Mouse (Mus musculus) neural tube, embryonic 15.5 days (tissue): ENCODE results near the gene Fam173a. TPM values are rescaled to one million over a fixed set of nuclear protein-coding genes. Genes with fewer than 3 reads are reported as not detected.

Experiments
- ATAC-seq: fragments of 200-750 bp; cut with Nextera tagmentation; 2 replicates; pipeline ENCODE4 v1.8.0; 2017; ENCODE audit warnings: mild to moderate bottlenecking, moderate TSS enrichment, moderate library complexity; ENCODE audit not compliant: low FRiP score
- H3K27ac ChIP-seq: fragments of 300-500 bp; sonication (generic); replicated peaks from 2 replicates; pipeline ENCODE4 v1.5.1; 2015; ENCODE audit warnings: mild to moderate bottlenecking, inconsistent platforms
- H3K27me3 ChIP-seq: fragments of 300-500 bp; sonication (generic); replicated peaks from 2 replicates; pipeline ENCODE4 v1.6.1; 2015; ENCODE audit warnings: inconsistent platforms
- H3K36me3 ChIP-seq: fragments of 300-500 bp; sonication (generic); 2 replicates; pipeline ENCODE4 v1.6.1; 2015; ENCODE audit warnings: inconsistent platforms
- H3K4me1 ChIP-seq: fragments of 300-500 bp; sonication (generic); 2 replicates; pipeline ENCODE4 v1.6.1; 2015; ENCODE audit warnings: inconsistent platforms
- H3K4me2 ChIP-seq: fragments of 300-500 bp; sonication (generic); 2 replicates; pipeline ENCODE4 v1.6.1; 2015; ENCODE audit warnings: inconsistent platforms, mild to moderate bottlenecking, moderate library complexity
- H3K4me3 ChIP-seq: fragments of 300-500 bp; sonication (generic); replicated peaks from 2 replicates; pipeline ENCODE4 v1.5.1; 2015; ENCODE audit warnings: mild to moderate bottlenecking, inconsistent platforms
- H3K9ac ChIP-seq: fragments of 300-500 bp; sonication (generic); replicated peaks from 2 replicates; pipeline ENCODE4 v1.6.1; 2015; ENCODE audit warnings: mild to moderate bottlenecking, inconsistent platforms
- H3K9me3 ChIP-seq: fragments of 300-500 bp; sonication (generic); replicated peaks from 2 replicates; pipeline ENCODE4 v1.6.1; 2016; ENCODE audit warnings: inconsistent platforms
- WGBS: fragments of 180-500 bp; shearing (Covaris S2); methylation state at CpG from one replicate; pipeline ENCODE4 v1.1.7; 2015; ENCODE audit warnings: mixed read lengths; 5-methylcytosine and 5-hydroxymethylcytosine counted together
- polyA plus RNA-seq: library from polyadenylated mRNA; unstranded; fragments of >200 nt; fragmentation: Nextera tagmentation; extraction: Ambion mirVana; gene quantifications from 2 replicates; pipeline ENCODE4 v1.2.1, GENCODE M21; 2015

Fam173a gene
- polyA plus RNA-seq, result 94.0 and 94.1 TPM in 2 replicates

- Histone ChIP-seq H3K9me3 (no peaks in the 10 kb centered on the region), H3K4me3 (peak within 1 kb of the TSS; percentile 71), H3K4me1 (peaks cover 69% of the 10 kb centered on the region), H3K4me2 (peak within 1 kb of the TSS; percentile 96), H3K27me3 (no peaks in the 10 kb centered on the region), H3K27ac (peak within 1 kb of the TSS; percentile 93), H3K9ac (peak within 1 kb of the TSS; percentile 77), H3K36me3 (peaks cover 16% of the 10 kb centered on the region)
- peak; percentile 58 for ATAC-seq
- WGBS, result under 1% methylated on average over 14 of the region's 14 CpGs
Measured at GRCm38 (mm10) chr17:25792615-25793014, at the start of gene Fam173a. Fam173a (minus strand) TSS chr17:25792901.

- peaks cover 47% of the 10 kb centered on the region for H3K4me1 ChIP-seq
- no peak within 1 kb of the TSS for H3K9ac ChIP-seq
Measured at GRCm38 (mm10) chr17:25841117-25841880, 48.6 kb upstream of the Fam173a start, which contains the start of gene Gm20683. Gm20683 (minus strand) TSS chr17:25841763.

GRCm38 (mm10) chr17:25840519-25840918, 47.8 kb upstream of the Fam173a start:
- no peak overlapping the region for H3K27ac ChIP-seq
- no peaks in the 10 kb centered on the region for H3K27me3 ChIP-seq
- WGBS, result 95% methylated on average over 6 of the region's 6 CpGs
- peaks cover 48% of the 10 kb centered on the region for H3K36me3 ChIP-seq
- no peak overlapping the region for H3K4me2 ChIP-seq
- no peak overlapping the region for H3K9ac ChIP-seq
- ATAC-seq, result no peak
- peaks cover 55% of the 10 kb centered on the region for H3K4me1 ChIP-seq
- H3K4me3 ChIP-seq, result no peak overlapping the region
- H3K9me3 ChIP-seq, result no peaks in the 10 kb centered on the region

More at GRCm38 (mm10) chr17:25841117-25841880, 48.6 kb upstream of the Fam173a start, which contains the start of gene Gm20683:
- H3K27me3 ChIP-seq, result no peaks in the 10 kb centered on the region
- peaks cover 44% of the 10 kb centered on the region for H3K36me3 ChIP-seq
- no peaks in the 10 kb centered on the region for H3K9me3 ChIP-seq
- ATAC-seq, result no peak
- no peak within 1 kb of the TSS for H3K27ac ChIP-seq
- WGBS, result 96% methylated on average over 22 of the region's 22 CpGs
- H3K4me3 ChIP-seq, result no peak within 1 kb of the TSS
- H3K4me2 ChIP-seq, result no peak within 1 kb of the TSS

GRCm38 (mm10) chr17:25839455-25840235, 46.9 kb upstream of the Fam173a start:
- H3K9ac ChIP-seq, result no peak overlapping the region
- 82% methylated on average over 14 of the region's 14 CpGs for WGBS
- H3K4me2 ChIP-seq, result no peak overlapping the region
- H3K4me1 ChIP-seq, result peaks cover 58% of the 10 kb centered on the region
- H3K27me3 ChIP-seq, result no peaks in the 10 kb centered on the region
- no peaks in the 10 kb centered on the region for H3K9me3 ChIP-seq
- no peak overlapping the region for H3K4me3 ChIP-seq
- H3K36me3 ChIP-seq, result peaks cover 53% of the 10 kb centered on the region
- ATAC-seq, result no peak
- no peak overlapping the region for H3K27ac ChIP-seq

- Histone ChIP-seq H3K9ac (no peak overlapping the region), H3K27ac (no peak overlapping the region), H3K4me3 (no peak overlapping the region), H3K36me3 (peaks cover 53% of the 10 kb centered on the region), H3K9me3 (no peaks in the 10 kb centered on the region), H3K4me1 (peaks cover 63% of the 10 kb centered on the region), H3K27me3 (no peaks in the 10 kb centered on the region), H3K4me2 (no peak overlapping the region)
- no peak for ATAC-seq
- WGBS, result 90% methylated on average over 4 of the region's 4 CpGs
Measured at GRCm38 (mm10) chr17:25838904-25839303, 46.2 kb upstream of the Fam173a start.

- no peak for ATAC-seq
- Histone ChIP-seq H3K4me3 (peak overlapping the region; percentile 58), H3K27me3 (no peaks in the 10 kb centered on the region), H3K4me2 (peak overlapping the region; percentile 98), H3K27ac (peak overlapping the region; percentile 88), H3K36me3 (peaks cover 50% of the 10 kb centered on the region), H3K9me3 (no peaks in the 10 kb centered on the region), H3K9ac (peak overlapping the region; percentile 92), H3K4me1 (peaks cover 58% of the 10 kb centered on the region)
- WGBS, result 17% methylated on average over 3 of the region's 3 CpGs
Measured at GRCm38 (mm10) chr17:25837533-25837932, 44.8 kb upstream of the Fam173a start.

GRCm38 (mm10) chr17:25837076-25837410, 44.3 kb upstream of the Fam173a start, which contains the start of gene Rhbdl1:
Rhbdl1 (minus strand) TSS chr17:25837295.
- peak within 1 kb of the TSS; percentile 58 for H3K4me3 ChIP-seq
- peaks cover 60% of the 10 kb centered on the region for H3K4me1 ChIP-seq
- peaks cover 46% of the 10 kb centered on the region for H3K36me3 ChIP-seq
- peak within 1 kb of the TSS; percentile 92 for H3K9ac ChIP-seq
- peak; percentile 48 for ATAC-seq
- peak within 1 kb of the TSS; percentile 98 for H3K4me2 ChIP-seq
- no peaks in the 10 kb centered on the region for H3K9me3 ChIP-seq
- H3K27ac ChIP-seq, result peak within 1 kb of the TSS; percentile 88
- no peaks in the 10 kb centered on the region for H3K27me3 ChIP-seq
- WGBS, result under 1% methylated on average over 29 of the region's 29 CpGs

GRCm38 (mm10) chr17:25836397-25837075, 43.8 kb upstream of the Fam173a start:
- H3K9me3 ChIP-seq, result no peaks in the 10 kb centered on the region
- no peak for ATAC-seq
- peak overlapping the region; percentile 98 for H3K4me2 ChIP-seq
- peak overlapping the region; percentile 58 for H3K4me3 ChIP-seq
- H3K4me1 ChIP-seq, result peaks cover 65% of the 10 kb centered on the region
- no peaks in the 10 kb centered on the region for H3K27me3 ChIP-seq
- H3K36me3 ChIP-seq, result peaks cover 44% of the 10 kb centered on the region
- H3K9ac ChIP-seq, result peak overlapping the region; percentile 92
- H3K27ac ChIP-seq, result peak overlapping the region; percentile 88
- 19% methylated on average over 23 of the region's 23 CpGs for WGBS

GRCm38 (mm10) chr17:25835816-25836215, 43.1 kb upstream of the Fam173a start:
- ATAC-seq, result no peak
- H3K9me3 ChIP-seq, result no peaks in the 10 kb centered on the region
- H3K27me3 ChIP-seq, result no peaks in the 10 kb centered on the region
- WGBS, result 94% methylated on average over 16 of the region's 16 CpGs
- H3K4me2 ChIP-seq, result peak overlapping the region; percentile 98
- peaks cover 73% of the 10 kb centered on the region for H3K4me1 ChIP-seq
- peak overlapping the region; percentile 92 for H3K9ac ChIP-seq
- no peak overlapping the region for H3K27ac ChIP-seq
- peaks cover 44% of the 10 kb centered on the region for H3K36me3 ChIP-seq
- peak overlapping the region; percentile 58; the same call in 1 of the 2 replicates for H3K4me3 ChIP-seq

- ATAC-seq, result no peak
- Histone ChIP-seq H3K9me3 (no peaks in the 10 kb centered on the region), H3K27me3 (no peaks in the 10 kb centered on the region), H3K9ac (peak overlapping the region; percentile 92; the same call in 1 of the 2 replicates), H3K4me3 (peak overlapping the region; percentile 58; the same call in 1 of the 2 replicates), H3K36me3 (peaks cover 44% of the 10 kb centered on the region), H3K4me2 (peak overlapping the region; percentile 98), H3K27ac (0 out of 2 replicates have a peak overlapping the region, but pooled peaks have one; percentile 13), H3K4me1 (peaks cover 76% of the 10 kb centered on the region)
- WGBS, result 94% methylated on average over 7 of the region's 7 CpGs
Measured at GRCm38 (mm10) chr17:25835301-25835700, 42.6 kb upstream of the Fam173a start.

- H3K4me3 ChIP-seq, result peak overlapping the region; percentile 92
- WGBS, result 90% methylated on average over 12 of the region's 12 CpGs
- peak overlapping the region; percentile 99 for H3K27ac ChIP-seq
- no peaks in the 10 kb centered on the region for H3K27me3 ChIP-seq
- no peak for ATAC-seq
- H3K9ac ChIP-seq, result peak overlapping the region; percentile 92
- H3K36me3 ChIP-seq, result peaks cover 44% of the 10 kb centered on the region
- no peaks in the 10 kb centered on the region for H3K9me3 ChIP-seq
- peaks cover 82% of the 10 kb centered on the region for H3K4me1 ChIP-seq
- H3K4me2 ChIP-seq, result peak overlapping the region; percentile 98
Measured at GRCm38 (mm10) chr17:25834595-25835222, 42.0 kb upstream of the Fam173a start.
